Mouse (Mus musculus): ENCODE data around the gene Pfn5. TPM values are rescaled to one million over a fixed set of nuclear protein-coding genes. Genes with fewer than 3 reads are reported as not detected.

The Pfn5 gene
- not detected for total RNA-seq (2023)

GRCm38 (mm10) chrX:95557887-95558286, at the start of gene Pfn5, which contains the start of gene Asb12:
Gene Pfn5 (plus strand): TSS chrX:95558104.
Gene Asb12 (minus strand): TSS chrX:95557987.

Other genes starting within 250 kb of the Pfn5 start
- gene Amer1, start 113.2 kb upstream of the Pfn5 start, total RNA-seq (2023) = 1 to 10 TPM; 8.6 to 8.9 TPM
- not detected for gene Asb12, start 117 bp upstream of the Pfn5 start, total RNA-seq (2023)
- 1 to 10 TPM; 3.4 to 3.8 TPM for gene Zc4h2, start 100.4 kb downstream of the Pfn5 start, total RNA-seq (2023)
- 1 to 10 TPM; 1.2 to 2.0 TPM for gene Zc3h12b, start 153.6 kb downstream of the Pfn5 start, total RNA-seq (2023)

All from T-cell, adult 66 days (primary cell).